Mouse (Mus musculus): ENCODE measurements around the gene 4930402H24Rik.

- TF ChIP-seq E2F4 (IDR thresholded peaks at IDR 0.05; ENCODE audit: borderline replicate concordance, low read depth, low read length) (no peak), CTCF (IDR thresholded peaks at IDR 0.05 in 2 of 3, conservative IDR thresholded peaks at IDR 0.05 in 1 of 3; ENCODE audit: control insufficient read depth in 1 of 3, insufficient read depth in 1 of 3, low read depth in 2 of 3, low read length in 3 of 3, poor library complexity in 1 of 3, severe bottlenecking in 1 of 3) (no peak), POLR2A (IDR thresholded peaks at IDR 0.05; ENCODE audit: control insufficient read depth in 1 of 2, insufficient read depth in 1 of 2, low read depth in 1 of 2, low read length in 2 of 2, poor library complexity in 1 of 2) (no peak), MAX (IDR thresholded peaks at IDR 0.05; ENCODE audit: low read length) (no peak), ZNF384 (IDR thresholded peaks at IDR 0.05; ENCODE audit: low read depth, low read length) (no peak), SIN3A (IDR thresholded peaks at IDR 0.05; ENCODE audit: low read length) (no peak), EP300 (IDR thresholded peaks at IDR 0.05; ENCODE audit: low read depth in 1 of 2, low read length in 2 of 2) (no peak), RAD21 (IDR thresholded peaks at IDR 0.05; ENCODE audit: low read depth, low read length) (no peak)
Measured at GRCm38 (mm10) chr2:130928031-130928430, 21.8 kb upstream of the 4930402H24Rik start.
